Mouse (Mus musculus): ENCODE results near the gene Il15.

Gene Il15

DNA sequence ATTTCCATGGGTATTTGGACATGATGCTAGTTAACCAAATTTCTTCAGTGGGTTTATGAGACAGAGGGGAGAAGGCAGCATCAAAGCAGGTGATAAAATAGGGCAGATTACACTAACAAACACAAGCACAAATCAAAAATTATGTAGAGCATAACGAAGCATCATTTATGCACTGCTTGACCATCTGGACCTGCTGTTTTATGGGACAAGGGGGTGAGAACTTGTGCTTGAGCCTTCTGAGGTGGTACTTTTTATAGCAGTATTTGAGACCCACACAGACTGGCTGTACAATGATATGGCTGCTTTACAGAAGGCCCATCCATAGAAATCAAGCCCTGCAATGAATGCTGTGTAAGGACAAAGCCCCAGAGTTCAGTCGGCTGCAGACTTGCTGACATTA lies 46.9 kb downstream of the Il15 start:
- no peak for DNase-seq (ENCODE audit: low read depth, low spot score)

DNA sequence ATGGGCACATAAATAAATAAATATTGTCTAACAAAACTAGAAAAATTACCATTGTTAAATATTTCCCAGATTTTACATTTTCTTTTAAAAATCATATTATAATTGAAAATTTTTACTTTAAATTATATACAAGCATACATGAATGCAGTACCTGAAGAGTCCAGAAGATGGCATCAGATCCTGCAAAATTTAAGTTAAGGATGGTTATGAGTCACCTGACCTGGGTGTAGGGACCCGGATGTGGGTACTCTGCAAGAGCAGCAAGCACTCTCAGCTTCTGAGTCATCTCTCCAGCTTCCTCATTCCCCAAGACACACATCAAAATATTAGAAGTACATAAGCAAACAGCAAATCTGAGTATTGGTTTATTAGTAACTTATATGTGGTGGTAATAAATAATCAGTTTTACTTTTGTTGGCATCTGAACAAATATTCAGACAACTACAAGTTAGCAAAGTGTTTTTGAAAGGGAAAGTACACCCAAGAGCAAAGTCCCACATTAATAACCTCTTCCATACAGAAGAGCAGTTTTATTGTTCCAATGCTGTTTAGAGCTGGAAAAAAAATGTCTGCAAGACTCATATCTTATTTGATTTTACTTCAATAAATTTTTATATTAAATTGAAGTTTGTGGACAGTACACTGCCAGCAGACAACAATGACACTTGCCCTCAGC lies 51.6 kb downstream of the Il15 start:
- DNase-seq (ENCODE audit: low read depth, low spot score): no peak

DNA sequence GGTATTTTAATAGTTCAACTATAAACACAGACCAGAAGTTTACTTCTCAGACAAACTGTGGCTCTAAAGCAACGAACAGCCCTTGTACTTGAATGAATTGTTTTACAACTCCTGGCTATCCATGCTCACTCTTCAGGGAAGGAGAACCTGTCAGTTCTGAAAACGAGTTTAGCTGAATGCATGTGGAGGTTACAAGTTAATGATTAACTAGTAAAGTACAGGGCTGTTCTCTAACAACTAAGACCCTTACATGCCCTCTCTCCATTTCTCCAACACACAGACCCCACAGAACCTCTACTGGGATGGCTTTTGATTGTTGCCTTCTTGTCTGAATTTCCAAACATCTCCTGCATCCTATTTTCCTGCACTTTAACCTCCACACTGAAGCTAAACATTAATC lies 53.7 kb downstream of the Il15 start:
- DNase-seq (ENCODE audit: low read depth, low spot score): no peak

DNA sequence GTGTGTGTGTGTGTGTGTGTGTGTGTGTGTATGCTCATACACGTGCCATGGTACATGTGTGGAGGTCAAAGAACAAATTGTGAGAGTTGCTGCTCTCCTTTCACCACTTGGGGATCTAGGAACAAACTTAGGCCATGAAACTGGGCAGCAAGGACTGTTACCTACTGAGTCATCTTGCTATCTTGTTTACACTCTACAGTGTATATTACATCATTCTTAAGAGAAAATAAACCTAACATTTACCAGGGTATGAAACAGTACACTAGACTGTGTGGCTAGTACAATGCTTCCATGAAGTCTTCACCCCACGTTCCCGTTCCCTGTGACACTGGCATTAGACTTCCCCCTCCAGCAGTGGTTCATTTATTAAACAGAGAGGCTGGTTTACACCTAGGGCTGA lies 56.5 kb downstream of the Il15 start:
- no peak for DNase-seq (ENCODE audit: low read depth, low spot score)

DNA sequence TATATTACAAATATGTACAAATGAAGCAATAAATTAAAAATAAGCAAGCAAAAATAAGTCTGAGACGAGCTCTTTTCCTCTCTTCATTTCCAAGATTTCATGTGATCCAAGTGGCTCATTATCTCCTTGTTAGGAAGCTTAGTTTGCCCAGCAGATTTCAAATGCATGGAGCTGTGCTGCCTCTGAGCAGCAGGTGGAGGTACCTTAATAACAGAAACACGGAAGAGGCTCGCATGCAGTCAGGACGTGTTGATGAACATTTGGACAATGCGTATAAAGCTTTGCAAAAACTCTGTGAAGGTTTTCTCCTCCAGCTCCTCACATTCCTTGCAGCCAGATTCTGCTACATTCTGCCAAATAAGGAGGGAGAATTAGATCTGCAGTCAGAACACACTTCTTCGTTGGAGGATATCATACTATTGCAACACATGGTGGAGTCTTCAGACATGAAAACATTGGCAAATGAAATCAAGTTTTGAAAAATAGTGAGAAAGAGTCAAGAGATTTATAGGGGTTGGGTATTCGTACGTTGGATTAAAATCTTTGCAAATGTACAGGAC lies 71.3 kb downstream of the Il15 start:
- DNase-seq (ENCODE audit: low read depth, low spot score): no peak

DNA sequence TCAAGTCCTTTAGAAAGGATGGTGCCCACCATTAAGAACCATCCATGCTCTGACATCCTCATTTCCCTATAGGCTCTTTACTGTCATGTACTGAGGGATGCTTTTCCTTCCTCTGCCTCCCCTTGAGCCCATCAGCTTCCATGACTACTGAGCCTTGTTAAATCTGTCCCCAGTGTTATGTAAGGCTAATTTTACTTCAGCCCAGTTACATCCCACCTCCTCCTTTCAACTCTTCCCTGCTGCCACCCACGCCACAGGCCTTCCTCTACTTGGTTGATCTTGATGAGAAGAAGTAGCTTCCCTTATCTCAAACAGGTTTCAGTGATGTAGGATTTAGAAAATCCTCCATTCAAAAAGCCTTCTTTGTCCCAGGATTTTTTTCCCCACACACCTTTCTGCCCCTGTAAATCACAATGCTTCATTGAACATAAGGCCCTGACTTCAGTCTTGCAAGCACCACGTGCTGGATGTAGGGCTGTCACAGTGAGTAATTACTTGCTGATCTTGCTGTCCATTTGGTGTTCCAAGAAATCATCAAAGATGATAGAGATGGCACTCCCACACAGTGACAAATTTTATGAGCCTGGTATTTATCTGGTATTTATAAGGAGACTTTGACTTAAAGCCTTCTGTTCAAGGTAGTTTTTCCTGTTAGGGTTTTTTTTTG lies 74.9 kb downstream of the Il15 start:
- no peak for DNase-seq (ENCODE audit: low read depth, low spot score)

DNA sequence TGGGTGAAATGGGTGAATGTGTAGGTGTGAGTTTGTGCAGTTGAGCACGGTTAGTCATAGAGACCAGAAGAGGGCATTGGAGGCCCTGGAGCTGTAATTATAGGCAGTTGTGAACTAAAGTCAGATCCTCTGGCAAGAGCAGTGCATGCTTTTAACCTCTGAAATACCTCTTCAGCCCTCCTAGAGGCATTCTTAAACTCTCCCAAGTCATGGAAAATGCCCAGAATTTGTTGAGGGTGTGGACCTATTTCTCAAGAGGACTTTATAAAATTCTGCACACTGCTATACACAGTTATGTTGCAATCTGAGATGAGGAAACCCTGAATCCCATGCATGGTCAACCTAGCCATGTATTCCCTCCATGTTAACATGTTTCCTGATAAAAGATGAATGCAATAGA lies 77.0 kb downstream of the Il15 start:
- DNase-seq (ENCODE audit: low read depth, low spot score): no peak

DNA sequence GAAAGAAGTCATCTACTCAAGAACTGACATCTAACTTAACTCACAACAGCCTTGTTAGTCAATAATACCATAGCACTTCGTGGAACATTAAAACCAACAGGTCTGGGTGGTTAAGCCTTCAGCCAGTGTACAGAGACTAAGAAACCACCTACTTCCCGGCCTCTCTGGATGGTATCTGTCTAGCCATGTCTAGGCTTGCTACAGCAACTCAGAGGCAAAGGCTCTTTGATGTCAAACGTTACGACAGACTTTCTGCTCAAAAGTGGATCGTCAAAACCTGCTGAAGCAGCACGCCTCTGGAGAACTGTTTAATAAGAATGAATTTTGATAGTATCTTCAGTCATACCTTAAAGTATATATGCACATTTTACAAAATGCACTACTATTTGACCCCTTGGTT lies 77.4 kb downstream of the Il15 start:
- DNase-seq (ENCODE audit: low read depth, low spot score): no peak

DNA sequence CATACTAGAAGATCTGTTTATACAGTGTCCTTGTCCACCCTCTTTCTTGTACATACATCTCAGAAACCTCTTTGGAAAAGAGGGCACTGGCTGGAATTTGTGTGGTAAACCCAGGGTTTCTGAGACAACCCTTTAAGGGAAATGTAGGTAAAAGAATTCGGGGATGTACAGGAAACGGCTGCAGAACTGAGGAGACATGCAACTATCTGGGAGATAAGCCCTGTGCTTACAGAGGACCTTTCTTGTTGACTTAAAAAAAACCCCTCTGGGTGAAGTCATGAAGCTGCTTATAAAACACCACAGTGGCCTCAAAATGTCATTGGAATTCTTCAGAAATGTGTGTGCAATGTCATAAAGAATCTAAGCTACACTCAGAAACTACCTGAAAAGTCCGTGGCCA lies 85.6 kb downstream of the Il15 start:
- DNase-seq (ENCODE audit: low read depth, low spot score): no peak

DNA sequence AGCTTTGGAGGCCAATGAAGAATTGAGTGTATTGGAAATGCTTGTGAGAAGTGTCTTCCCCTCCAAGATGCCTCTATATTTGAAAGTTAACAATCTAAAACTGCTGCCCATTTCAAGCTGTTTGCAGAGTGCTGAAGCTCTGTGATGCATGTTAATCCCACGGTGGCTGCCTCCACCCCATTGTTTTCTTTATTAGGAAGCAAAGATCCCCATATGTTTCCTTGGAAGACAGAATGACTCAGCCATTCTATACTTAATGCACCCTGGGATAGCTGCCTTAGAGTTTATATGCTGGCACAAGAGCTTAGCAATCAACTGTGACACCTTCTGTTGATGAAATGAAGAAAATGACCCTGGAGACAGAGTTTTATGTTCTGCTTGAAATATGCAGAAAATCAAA lies 96.6 kb downstream of the Il15 start:
- DNase-seq (ENCODE audit: low read depth, low spot score): no peak

DNA sequence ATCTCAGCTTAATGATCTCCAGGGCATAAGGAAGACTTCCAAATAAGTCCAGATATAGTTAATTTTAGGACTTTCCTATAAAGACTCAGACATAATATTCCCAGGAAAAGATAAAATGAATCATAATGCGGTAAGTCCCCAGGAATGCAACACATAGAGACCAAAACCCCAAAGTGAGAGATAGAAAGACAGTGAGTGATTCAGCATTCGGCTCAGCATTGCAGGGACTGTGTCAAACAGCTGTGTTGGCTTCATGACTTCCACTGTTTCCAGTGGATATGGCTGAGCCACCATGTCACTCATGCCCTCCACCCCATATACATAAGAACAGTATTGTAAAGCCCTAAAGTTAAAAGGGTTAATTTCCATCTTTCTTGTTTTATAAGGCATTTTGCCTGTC lies 106.8 kb downstream of the Il15 start:
- DNase-seq (ENCODE audit: low read depth, low spot score): no peak

DNA sequence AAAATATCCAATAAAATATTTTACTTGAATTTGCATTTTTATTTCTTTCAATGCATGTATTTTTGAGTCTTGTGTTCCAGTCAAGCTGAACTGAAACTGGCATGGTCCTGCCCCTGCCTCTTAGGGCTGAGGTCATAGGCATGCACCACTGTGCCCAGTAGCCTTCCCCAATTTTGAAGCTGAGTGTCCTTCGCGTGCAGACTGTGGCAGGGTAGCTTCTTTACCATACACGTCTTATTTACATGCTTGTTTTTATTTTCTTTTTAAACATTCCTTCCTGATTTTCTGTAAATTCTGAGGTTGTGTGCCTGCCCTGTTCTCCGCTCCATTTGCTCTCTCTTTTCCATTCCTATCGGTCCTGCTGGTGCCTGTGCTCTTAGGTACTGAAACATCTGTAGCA lies 111.4 kb downstream of the Il15 start:
- DNase-seq (ENCODE audit: low read depth, low spot score): no peak

DNA sequence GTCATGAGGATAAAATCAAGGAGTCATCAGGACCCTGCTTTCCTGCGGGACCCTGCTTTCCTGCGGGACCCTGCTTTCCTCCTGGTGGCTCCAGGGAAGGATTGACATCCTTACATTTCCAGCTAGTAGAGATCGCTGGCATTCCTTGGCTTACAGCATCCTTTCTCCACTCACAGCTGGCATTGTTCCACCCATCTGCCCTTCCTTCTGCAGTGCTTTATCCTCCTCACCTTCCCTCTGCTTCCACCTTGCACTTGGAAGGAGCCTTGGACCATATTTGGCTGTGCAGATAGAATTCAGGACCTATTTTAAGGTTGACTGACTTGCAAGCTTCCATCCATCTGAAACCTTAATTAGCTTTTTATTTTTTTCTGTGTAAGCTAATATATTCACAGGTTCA lies 117.2 kb downstream of the Il15 start:
- no peak for DNase-seq (ENCODE audit: low read depth, low spot score)

DNA sequence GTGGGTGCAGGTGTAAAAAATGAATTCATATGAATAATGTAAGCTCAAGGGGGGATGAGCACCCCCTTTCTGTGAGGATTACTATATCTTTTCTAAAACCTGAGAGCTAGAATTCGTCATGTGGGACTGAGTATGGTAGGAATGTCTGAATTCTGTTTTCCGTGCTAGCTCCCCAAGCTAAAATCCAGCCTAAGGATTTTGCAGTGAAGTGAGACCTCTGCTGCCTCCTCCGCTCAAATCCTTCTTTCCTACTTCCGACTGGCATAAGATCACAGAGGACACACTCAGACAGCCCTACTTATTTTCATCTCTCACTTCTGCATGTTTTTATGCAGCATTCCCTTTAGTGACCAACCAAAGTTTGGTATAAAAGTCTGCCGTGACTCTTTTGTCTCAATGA lies 121.0 kb downstream of the Il15 start:
- no peak for DNase-seq (ENCODE audit: low read depth, low spot score)

Measured in retina, postnatal 7 days (tissue).